Mouse (Mus musculus): ENCODE results near the gene 4931414P19Rik. TPM values are rescaled to one million over a fixed set of nuclear protein-coding genes. Genes with fewer than 3 reads are reported as not detected.

The 4931414P19Rik gene
- total RNA-seq, 4 experiments from 2014 or later, result 4.7 to 6.3 (median 5.7) TPM

GRCm38 (mm10) chr14:54583681-54584338, 22.0 kb downstream of the 4931414P19Rik start:
- DNase-seq (ENCODE audit: low spot score in 2 of 2), result no peak

- DNase-seq (ENCODE audit: low spot score in 2 of 2), result no peak
These were observed 23.3 kb downstream of the 4931414P19Rik start for GRCm38 (mm10) chr14:54582536-54582935.

- no peak for DNase-seq (ENCODE audit: low spot score in 2 of 2)
These were observed 26.2 kb downstream of the 4931414P19Rik start for GRCm38 (mm10) chr14:54579638-54580037.

- no peak for DNase-seq (ENCODE audit: low spot score in 2 of 2)
These were observed 27.7 kb downstream of the 4931414P19Rik start for GRCm38 (mm10) chr14:54578063-54578462.

- peak in 1 of 2 experiments; percentile 46 for DNase-seq (ENCODE audit: low spot score in 2 of 2)
These were observed 28.5 kb downstream of the 4931414P19Rik start, which contains the start of gene Ajuba for GRCm38 (mm10) chr14:54577089-54577982. Gene Ajuba, minus strand, starts transcription at chr14:54577558.

GRCm38 (mm10) chr14:54576241-54577088, 29.3 kb downstream of the 4931414P19Rik start:
- DNase-seq (ENCODE audit: low spot score in 2 of 2), result no peak

- DNase-seq (ENCODE audit: low spot score in 2 of 2), result no peak
These were observed 30.2 kb downstream of the 4931414P19Rik start for GRCm38 (mm10) chr14:54575631-54576030.

DNA sequence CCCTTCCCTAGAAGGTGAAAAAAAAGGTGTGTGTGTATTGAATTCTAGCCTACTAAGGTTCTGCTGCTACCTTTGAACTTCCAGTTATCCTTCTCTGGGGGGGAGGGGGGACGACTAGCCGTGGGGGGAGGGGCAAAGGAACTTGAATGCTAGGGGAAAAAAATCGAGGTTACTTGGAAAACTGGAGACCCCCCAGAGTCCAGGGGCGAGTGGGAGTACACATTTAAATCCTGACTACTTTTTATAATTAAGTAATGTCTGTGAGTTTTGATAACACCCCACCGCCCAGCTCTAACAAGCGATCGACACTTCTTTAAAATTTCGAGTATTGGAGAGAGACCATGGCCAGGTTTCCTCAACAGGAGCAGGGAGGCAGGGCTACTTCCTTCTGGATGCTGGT, 30.8 kb downstream of the 4931414P19Rik start:
- DNase-seq (ENCODE audit: low spot score in 2 of 2), result no peak

- no peak for DNase-seq (ENCODE audit: low spot score in 2 of 2)
These were observed 31.5 kb downstream of the 4931414P19Rik start for GRCm38 (mm10) chr14:54574253-54574652.

DNA sequence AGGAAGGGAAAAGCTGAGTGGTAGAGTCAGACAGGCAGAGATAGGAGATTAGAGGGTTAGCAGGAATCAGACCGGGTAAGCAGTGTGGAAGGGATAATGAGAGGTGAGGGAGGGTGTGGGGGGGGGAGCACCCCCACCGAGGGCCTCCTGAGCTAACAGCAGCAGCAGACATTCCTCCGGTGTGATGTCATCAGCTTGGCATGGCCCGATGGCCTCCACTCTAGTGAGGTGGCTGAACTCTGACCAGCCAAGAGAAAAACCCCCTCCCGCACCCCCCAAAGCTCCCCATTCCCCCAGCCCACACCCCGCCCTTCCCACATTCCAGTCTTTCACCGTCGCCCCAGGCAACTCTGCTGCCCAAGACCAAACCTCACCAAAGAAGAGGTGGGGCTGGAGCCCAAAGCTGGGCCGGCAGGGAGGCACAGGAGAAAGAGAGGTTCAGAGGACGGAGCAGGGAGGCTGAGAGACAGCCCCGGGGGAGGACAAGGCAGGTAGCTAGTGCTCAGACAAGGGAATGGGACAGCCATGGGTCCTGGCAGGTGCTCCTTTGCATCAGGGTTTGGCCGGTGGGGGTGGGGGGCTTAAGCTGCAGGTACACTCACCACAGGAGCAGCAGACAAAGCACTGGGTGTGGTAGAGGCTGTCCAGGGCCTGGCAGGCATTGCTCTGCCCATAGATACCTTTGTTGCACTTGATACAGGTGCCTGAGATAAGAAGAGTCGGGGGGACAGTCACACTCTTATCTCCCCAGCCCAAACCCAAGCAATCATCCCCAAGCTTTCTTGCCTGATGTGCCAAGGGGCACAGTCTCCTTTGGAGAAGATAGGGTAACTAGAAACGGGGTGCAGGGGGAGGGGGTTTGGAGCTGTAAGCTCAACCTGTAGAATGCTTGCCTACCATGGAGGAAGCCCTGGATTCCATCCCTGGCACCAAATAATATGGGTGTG, 32.7 kb downstream of the 4931414P19Rik start:
- no peak for DNase-seq (ENCODE audit: low spot score in 2 of 2)

DNA sequence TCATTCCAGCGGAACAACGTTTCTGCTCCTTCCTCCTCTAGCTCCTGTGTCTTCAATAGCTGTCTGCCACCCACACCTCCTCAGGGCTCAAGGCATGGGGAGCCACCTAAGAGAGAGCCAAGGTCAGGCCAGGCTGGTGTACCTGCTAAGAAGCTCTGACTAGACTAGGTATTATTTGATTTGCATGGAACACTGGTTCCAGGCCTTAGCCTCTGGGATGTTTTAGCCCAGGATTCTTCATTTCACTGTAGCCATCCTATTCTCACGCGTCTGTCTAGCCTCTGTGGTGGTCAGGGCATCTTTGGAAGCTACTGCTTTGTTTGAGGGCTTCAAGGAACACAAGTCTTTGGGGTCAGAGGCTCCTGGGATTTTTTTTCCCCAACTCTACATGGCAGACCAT, 33.7 kb downstream of the 4931414P19Rik start:
- DNase-seq (ENCODE audit: low spot score in 2 of 2), result no peak

- no peak for DNase-seq (ENCODE audit: low spot score in 2 of 2)
These were observed 36.1 kb downstream of the 4931414P19Rik start for GRCm38 (mm10) chr14:54569451-54570392.

DNA sequence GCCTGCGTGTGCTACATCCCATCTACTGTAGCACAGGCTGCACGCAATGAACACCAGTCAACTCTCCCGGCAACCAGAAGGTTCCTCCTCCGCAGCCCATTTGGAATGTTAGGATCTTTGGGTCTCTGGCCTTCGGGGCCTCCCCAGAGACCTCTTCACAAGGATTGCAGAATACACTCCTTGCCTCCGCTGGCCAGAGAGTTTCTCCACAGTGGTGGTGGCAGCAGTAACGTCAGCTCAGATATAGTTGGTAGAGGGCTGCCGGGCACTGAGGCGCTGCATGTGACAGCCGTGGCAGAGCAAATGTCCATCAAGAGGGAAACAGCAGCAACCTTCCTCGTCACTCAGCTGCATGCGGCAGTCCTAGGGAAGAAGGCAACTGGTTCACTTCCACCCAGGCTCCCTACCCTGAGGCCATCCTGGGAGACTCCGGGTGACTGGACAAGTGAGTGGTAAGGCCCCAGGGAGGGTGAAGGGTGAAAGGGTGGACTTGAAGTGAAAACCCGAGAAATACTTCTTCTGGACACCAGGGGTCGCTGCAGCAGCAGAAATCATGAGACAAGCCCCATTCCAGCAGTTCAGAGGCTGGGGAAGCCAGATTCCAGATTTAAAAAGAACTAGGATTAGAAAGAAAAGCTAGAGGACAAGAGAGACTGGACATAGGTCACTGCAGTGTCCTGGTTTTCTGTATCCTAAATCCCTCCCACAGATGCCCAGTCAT, 36.9 kb downstream of the 4931414P19Rik start:
- peak in 1 of 2 experiments; percentile 66 for DNase-seq (ENCODE audit: low spot score in 2 of 2)

DNA sequence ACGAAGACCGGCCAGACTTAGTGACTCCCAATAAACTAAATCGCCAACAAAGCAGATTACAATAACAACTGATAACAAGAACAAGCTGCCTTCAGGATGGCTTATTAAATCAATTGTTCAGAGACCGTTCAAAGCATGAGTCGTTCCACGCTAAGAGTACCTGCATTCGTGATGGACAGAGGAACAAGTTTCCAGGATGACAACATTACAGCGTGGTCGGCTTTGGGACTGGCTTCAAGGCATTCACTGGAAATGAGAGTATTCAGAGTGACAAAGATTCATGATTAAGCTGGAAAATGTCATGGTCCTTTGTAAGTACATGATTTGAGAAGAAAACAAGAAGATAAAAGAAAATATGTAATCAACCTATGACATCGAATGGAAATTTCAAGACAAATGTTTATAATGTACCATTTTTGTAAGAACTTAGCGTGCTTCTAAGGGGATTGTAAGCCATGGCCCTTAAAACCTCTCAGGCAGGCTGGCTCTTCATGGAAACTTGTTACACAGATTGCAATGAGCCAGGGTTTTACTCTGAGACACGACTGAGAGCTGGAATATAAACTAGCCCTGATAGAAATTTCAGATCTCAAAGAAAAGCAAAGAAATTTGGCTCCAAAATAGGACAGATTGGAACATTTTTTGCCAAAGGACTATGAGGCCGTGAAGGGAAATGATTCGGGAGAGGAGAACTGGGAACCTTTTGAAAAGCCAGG, 45.1 kb downstream of the 4931414P19Rik start:
- no peak for DNase-seq (ENCODE audit: low spot score in 2 of 2)

DNA sequence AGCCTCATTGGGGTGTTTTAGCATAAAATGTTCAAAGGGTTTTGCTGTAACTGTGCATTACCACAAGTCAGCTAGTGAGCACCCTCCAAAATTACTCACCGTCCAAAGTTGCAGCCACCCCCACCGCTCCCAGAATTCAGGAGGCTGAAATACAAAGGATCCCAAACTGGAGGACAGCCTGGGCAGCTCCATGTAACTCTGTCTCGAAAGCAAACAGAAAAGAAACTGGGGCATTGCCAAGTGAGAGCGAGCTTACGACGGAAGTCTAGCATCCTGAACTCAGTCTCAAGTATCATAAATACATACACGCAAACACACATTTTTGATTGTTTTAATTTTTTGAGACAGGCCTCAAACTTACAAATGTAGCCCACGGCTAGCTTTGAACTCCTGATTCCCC, 48.5 kb downstream of the 4931414P19Rik start:
- DNase-seq (ENCODE audit: low spot score in 2 of 2), result no peak

DNA sequence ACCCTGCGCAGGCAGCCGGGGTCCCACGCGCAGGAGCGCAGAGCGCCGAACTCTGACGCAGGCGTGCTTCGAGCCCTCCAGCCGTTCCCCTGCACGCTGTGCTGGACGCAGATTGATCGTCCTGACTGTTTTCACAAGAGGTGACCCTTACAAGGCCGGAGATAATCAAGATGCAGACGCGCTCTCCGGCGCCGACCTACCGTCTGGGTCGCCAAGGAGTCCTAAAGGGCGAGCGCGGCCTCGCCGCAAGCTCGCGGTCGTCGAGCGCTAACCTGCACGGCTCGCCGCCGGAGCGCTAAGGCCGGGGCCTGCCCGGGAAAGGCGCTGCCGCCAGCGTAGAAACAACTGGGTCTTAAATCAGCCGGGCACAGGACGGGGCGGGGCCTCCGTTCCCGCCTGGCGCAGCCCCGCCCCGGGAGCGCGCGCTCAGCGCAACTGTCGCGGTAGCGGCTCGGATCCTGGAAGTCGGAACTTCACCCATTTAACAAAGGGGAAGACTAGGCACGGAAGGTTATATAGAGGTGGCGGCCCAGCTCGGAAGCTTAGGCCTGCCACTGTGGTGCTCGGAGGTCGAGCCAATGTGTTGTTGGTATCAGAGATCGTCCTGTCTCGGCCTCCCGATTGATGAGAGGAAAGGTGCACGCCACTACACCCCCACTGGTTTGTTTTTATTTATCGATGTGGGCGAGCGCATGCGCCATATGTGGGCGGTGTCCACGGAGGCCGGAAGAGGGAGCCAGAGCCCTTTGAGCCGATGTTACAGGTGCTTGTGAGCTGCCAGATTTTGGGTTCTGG, 51.6 kb downstream of the 4931414P19Rik start, which contains the start of gene Haus4:
TSS of gene Haus4 (minus strand) at position 642 of the 795 bp plus-strand sequence.
- peak in 1 of 2 experiments; percentile 39 for DNase-seq (ENCODE audit: low spot score in 2 of 2)

DNA sequence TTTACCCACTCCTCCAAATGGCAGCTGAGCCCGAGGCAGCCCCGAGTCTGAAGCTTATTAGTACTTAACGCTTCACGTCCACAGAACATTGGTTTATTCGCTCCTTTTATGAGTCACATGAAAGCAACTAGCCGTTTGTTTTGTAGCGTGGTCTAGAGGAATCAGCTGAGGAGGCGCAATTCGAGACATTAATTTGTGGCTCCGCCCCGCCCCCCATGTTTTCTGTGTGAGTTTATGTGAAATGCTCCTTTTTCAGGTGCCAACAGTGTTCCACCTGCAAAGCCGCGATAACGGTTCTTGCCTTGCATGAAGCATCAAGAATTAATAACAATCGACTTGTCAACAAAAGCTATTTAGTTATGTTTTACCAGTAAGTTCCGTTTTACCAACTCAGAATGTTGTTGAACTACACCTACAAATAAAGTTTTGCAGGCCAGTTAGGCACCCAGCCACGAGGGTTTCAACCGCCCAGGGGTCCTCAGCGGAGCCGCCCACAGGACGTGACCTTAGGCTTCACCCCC, 52.3 kb downstream of the 4931414P19Rik start:
- no peak for DNase-seq (ENCODE audit: low spot score in 2 of 2)
